27 mouse cellular contexts compared by ENCODE assay signal in genomic region chr11:88950640-88951250, GRCm38 (mm10). TPM values are rescaled to one million over a fixed set of nuclear protein-coding genes. Genes with fewer than 3 reads are reported as not detected.
A peak's percentile ranks its signal among the peaks of the same experiment; 100 is the strongest.
DNase-seq lines count a peak whose midpoint lies in the region; ATAC-seq and TF ChIP-seq lines count a peak whose summit lies in the region.
"Had no signal": no experiment of that assay in that cellular context is flagged by ENCODE, and none has a peak within 500 bp of the region (broad histone marks: within the 10 kb centered on the region; RNA-seq: fewer than 3 reads in every experiment).

No protein-coding gene starts in this region.

- 91% methylated on average over 13 of the region's 13 CpGs for WGBS in midbrain, embryonic 15.5 days
- WGBS in kidney, embryonic 14.5 days: 87% methylated on average over 13 of the region's 13 CpGs

- intact Hi-C loops in gastrocnemius, adult 2 months (cut with DNase I): no loop called here

- H3K4me1 ChIP-seq in midbrain, embryonic 15.5 days: peaks cover 13% of the 10 kb centered on the region; the same call in 1 of the 2 replicates
- 0 out of 2 replicates have a peak, but pooled peaks cover 7% of the 10 kb centered on the region for H3K4me1 ChIP-seq in kidney, embryonic 14.5 days (ENCODE audit: control insufficient read depth, insufficient read depth, low read length)

- H3K9me3 ChIP-seq in midbrain, embryonic 15.5 days: no peaks in the 10 kb centered on the region
- no peaks in the 10 kb centered on the region for H3K9me3 ChIP-seq in kidney, embryonic 14.5 days (ENCODE audit: control insufficient read depth, low read length)
- H3K9me3 ChIP-seq: embryonic facial prominence, embryonic 13.5 days; G1E; hindbrain, embryonic 15.5 days; limb, embryonic 12.5 days had no signal

- H3K9ac ChIP-seq in midbrain, embryonic 15.5 days: no peak overlapping the region
- no peak overlapping the region; the same call in 1 of the 2 replicates for H3K9ac ChIP-seq in kidney, embryonic 14.5 days (ENCODE audit: low read depth, low read length)
- H3K9ac ChIP-seq: embryonic facial prominence, embryonic 13.5 days; hindbrain, embryonic 15.5 days; limb, embryonic 12.5 days had no signal

- H3K4me2 ChIP-seq in midbrain, embryonic 15.5 days: no peak overlapping the region
- H3K4me2 ChIP-seq in kidney, embryonic 14.5 days (replicated peaks; ENCODE audit: low read depth, low read length): no peak overlapping the region
- H3K4me2 ChIP-seq: embryonic facial prominence, embryonic 13.5 days; heart, embryonic 11.5 days; hindbrain, embryonic 15.5 days; limb, embryonic 12.5 days had no signal

- peak overlapping the region; percentile 20 for H3K27ac ChIP-seq in gastrocnemius, adult 2 months
- H3K27ac ChIP-seq in midbrain, embryonic 15.5 days: no peak overlapping the region
- no peak overlapping the region for H3K27ac ChIP-seq in kidney, embryonic 14.5 days (ENCODE audit: low read depth, low read length)
- H3K27ac ChIP-seq: embryonic facial prominence, embryonic 13.5 days; hindbrain, embryonic 15.5 days; layer of hippocampus, adult 2 months; left cerebral cortex, adult 2 months; limb, embryonic 12.5 days had no signal

- H3K36me3 ChIP-seq in midbrain, embryonic 15.5 days (replicated peaks): no peaks in the 10 kb centered on the region
- peaks cover 14% of the 10 kb centered on the region for H3K36me3 ChIP-seq in kidney, embryonic 14.5 days (ENCODE audit: control insufficient read depth, insufficient read depth, low read length)
- H3K36me3 ChIP-seq: G1E had no signal

- DNase-seq in gastrocnemius, adult 2 months: no peak
- no peak for DNase-seq in gastrocnemius, postnatal 10 days
- DNase-seq in thymus, postnatal 0 days (ENCODE audit: low spot score): peak; percentile 6
- DNase-seq in thymus, adult 18-20 months: no peak
- DNase-seq in induced T-regulatory cell, adult 2 months (ENCODE audit: low read depth): peak; percentile 29
- no peak for DNase-seq in left cerebral cortex, adult 9 months (ENCODE audit: low spot score in 2 of 2)
- DNase-seq: adrenal gland, postnatal 10 days; cerebellum, adult 18-20 months; heart, postnatal 14 days; kidney, adult 11 months; kidney, postnatal 10 days; lung, adult 2 months; lung, postnatal 4 days; midbrain, embryonic 14.5 days; retina, postnatal 1 day; spleen, adult 18-20 months had no signal

- ATAC-seq in midbrain, embryonic 15.5 days (replicated peaks): no peak
- no peak for ATAC-seq in kidney, embryonic 14.5 days (ENCODE audit: low FRiP score, low TSS enrichment)

- 0 out of 2 replicates have a peak overlapping the region, but pooled peaks have one; percentile 5 for H3K4me3 ChIP-seq in gastrocnemius, adult 2 months
- H3K4me3 ChIP-seq in midbrain, embryonic 15.5 days: no peak overlapping the region
- H3K4me3 ChIP-seq in kidney, embryonic 14.5 days (ENCODE audit: low read length): no peak overlapping the region
- H3K4me3 ChIP-seq: embryonic facial prominence, embryonic 13.5 days; hindbrain, embryonic 15.5 days; layer of hippocampus, adult 2 months; left cerebral cortex, adult 2 months; limb, embryonic 12.5 days had no signal

- no peak for TF ChIP-seq CTCF in gastrocnemius, adult 2 months (IDR thresholded peaks at IDR 0.05)

- no peaks in the 10 kb centered on the region for H3K27me3 ChIP-seq in midbrain, embryonic 15.5 days (replicated peaks)
- no peaks in the 10 kb centered on the region for H3K27me3 ChIP-seq in kidney, embryonic 14.5 days (ENCODE audit: control insufficient read depth, insufficient read depth, low read length)
- H3K27me3 ChIP-seq: embryonic facial prominence, embryonic 13.5 days; hindbrain, embryonic 15.5 days; limb, embryonic 12.5 days had no signal

RNA-seq across cellular contexts. Expression of gene Scpep1, which starts 4.5 kb away (rescaled TPM):
- total RNA-seq in gastrocnemius, adult 2 months (2021): 10 to 100 TPM in 1 of 2 experiments, 1 to 10 TPM in 1; 6.1 to 11.2 TPM
- 10 to 100 TPM; 27.2 to 30.4 TPM for total RNA-seq in gastrocnemius, postnatal 10 days (2021)
- 19.5 TPM in 2 replicates for polyA plus RNA-seq in thymus, postnatal 0 days (2015; fragmentation: Nextera tagmentation; extraction: Ambion mirVana)
- polyA plus RNA-seq in midbrain, embryonic 15.5 days (2015; fragmentation: Nextera tagmentation; extraction: Ambion mirVana): 27.8 and 31.7 TPM in 2 replicates
- polyA plus RNA-seq in kidney, embryonic 14.5 days (2014; fragmentation: Nextera tagmentation; extraction: Ambion mirVana): 90.5 and 110 TPM in 2 replicates

RNA-seq across cellular contexts. Expression of gene Elobl, which starts 16.0 kb away (rescaled TPM):
- not detected for total RNA-seq in gastrocnemius, adult 2 months (2021)
- not detected for total RNA-seq in gastrocnemius, postnatal 10 days (2021)
- 0.81 and 0.82 TPM in 2 replicates for polyA plus RNA-seq in thymus, postnatal 0 days (2015; fragmentation: Nextera tagmentation; extraction: Ambion mirVana)
- 0.22 TPM in 1 of 2 replicates, not detected in the other for polyA plus RNA-seq in midbrain, embryonic 15.5 days (2015; fragmentation: Nextera tagmentation; extraction: Ambion mirVana)
- polyA plus RNA-seq in kidney, embryonic 14.5 days (2014; fragmentation: Nextera tagmentation; extraction: Ambion mirVana): not detected in 2 replicates
- total RNA-seq: adrenal gland, postnatal 10 days; G1E; gastrocnemius, postnatal 4 days; heart, postnatal 14 days; layer of hippocampus, adult 2 months; left cerebral cortex, adult 2 months had no signal
- polyA plus RNA-seq: embryonic facial prominence, embryonic 13.5 days; G1E; heart, embryonic 11.5 days; hindbrain, embryonic 15.5 days; limb, embryonic 12.5 days; midbrain, embryonic 14.5 days; urinary bladder, adult 2 months had no signal

RNA-seq across cellular contexts. Expression of gene Coil, which starts 19.3 kb away (rescaled TPM):
- total RNA-seq in gastrocnemius, adult 2 months (2021): 1 to 10 TPM; 3.8 to 4.6 TPM
- 1 to 10 TPM; 3.9 to 5.7 TPM for total RNA-seq in gastrocnemius, postnatal 10 days (2021)
- 14.4 and 14.5 TPM in 2 replicates for polyA plus RNA-seq in thymus, postnatal 0 days (2015; fragmentation: Nextera tagmentation; extraction: Ambion mirVana)
- polyA plus RNA-seq in midbrain, embryonic 15.5 days (2015; fragmentation: Nextera tagmentation; extraction: Ambion mirVana): 33.7 and 34.2 TPM in 2 replicates
- polyA plus RNA-seq in kidney, embryonic 14.5 days (2014; fragmentation: Nextera tagmentation; extraction: Ambion mirVana): 12.1 and 14.5 TPM in 2 replicates

RNA-seq across cellular contexts. Expression of gene Trim25, which starts 48.4 kb away (rescaled TPM):
- total RNA-seq in gastrocnemius, adult 2 months (2021): 1 to 10 TPM; 5.9 to 9.0 TPM
- 10 to 100 TPM; 18.0 to 20.0 TPM for total RNA-seq in gastrocnemius, postnatal 10 days (2021)
- 37.2 and 48.9 TPM in 2 replicates for polyA plus RNA-seq in thymus, postnatal 0 days (2015; fragmentation: Nextera tagmentation; extraction: Ambion mirVana)
- 4.7 and 5.4 TPM in 2 replicates for polyA plus RNA-seq in midbrain, embryonic 15.5 days (2015; fragmentation: Nextera tagmentation; extraction: Ambion mirVana)
- 11.5 and 13.2 TPM in 2 replicates for polyA plus RNA-seq in kidney, embryonic 14.5 days (2014; fragmentation: Nextera tagmentation; extraction: Ambion mirVana)

Comparison
In these comparisons a context has a peak if more than half of its experiments do, and no peak if none do; other contexts are left out.
1. DNase-seq: peak in thymus, postnatal 0 days (single experiment) and induced T-regulatory cell, adult 2 months (single experiment); none in gastrocnemius, adult 2 months (single experiment), gastrocnemius, postnatal 10 days (single experiment), thymus, adult 18-20 months (0 of 2) and left cerebral cortex, adult 9 months (0 of 2).